Mouse (Mus musculus): ENCODE results near the gene Gale. TPM values are rescaled to one million over a fixed set of nuclear protein-coding genes. Genes with fewer than 3 reads are reported as not detected.
A peak's percentile ranks its signal among the peaks of the same experiment; 100 is the strongest.

Gale gene
- polyA plus RNA-seq, 1 experiment from 2014 or later, result 47.7 TPM

- Histone ChIP-seq H3K27me3 (ENCODE audit: control insufficient read depth, insufficient read depth, low read depth, low read length) (no peaks in the 10 kb centered on the region), H3K4me1 (ENCODE audit: control insufficient read depth, insufficient read depth, low read length) (peaks cover 16% of the 10 kb centered on the region), H3K9ac (ENCODE audit: low read depth, low read length) (peak overlapping the region; percentile 81), H3K36me3 (ENCODE audit: control insufficient read depth, insufficient read depth, low read length) (peaks cover 17% of the 10 kb centered on the region), H3K27ac (ENCODE audit: low read length) (peak overlapping the region; percentile 91), H3K9me3 (replicated peaks; ENCODE audit: control insufficient read depth, low read length, poor library complexity, severe bottlenecking) (no peaks in the 10 kb centered on the region), H3K4me3 (ENCODE audit: low read depth, low read length) (peak overlapping the region; percentile 66), H3K4me2 (ENCODE audit: low read length) (peak overlapping the region; percentile 91)
- ATAC-seq, result no peak; the same call in 1 of the 2 replicates
- WGBS, result 8% methylated on average over 15 of the region's 15 CpGs
These were observed 581 bp upstream of the Gale start for GRCm38 (mm10) chr4:135962946-135963345.

- peak overlapping the region; percentile 82 for H3K4me2 ChIP-seq (ENCODE audit: low read length)
- no peaks in the 10 kb centered on the region for H3K27me3 ChIP-seq (ENCODE audit: control insufficient read depth, insufficient read depth, low read depth, low read length)
- peak overlapping the region; percentile 66 for H3K4me3 ChIP-seq (ENCODE audit: low read depth, low read length)
- H3K9ac ChIP-seq (ENCODE audit: low read depth, low read length), result peak overlapping the region; percentile 81
- H3K4me1 ChIP-seq (ENCODE audit: control insufficient read depth, insufficient read depth, low read length), result peaks cover 16% of the 10 kb centered on the region
- peak overlapping the region; percentile 91 for H3K27ac ChIP-seq (ENCODE audit: low read length)
- WGBS, result 3% methylated on average over 12 of the region's 12 CpGs
- H3K9me3 ChIP-seq (replicated peaks; ENCODE audit: control insufficient read depth, low read length, poor library complexity, severe bottlenecking), result no peaks in the 10 kb centered on the region
- H3K36me3 ChIP-seq (ENCODE audit: control insufficient read depth, insufficient read depth, low read length), result peaks cover 29% of the 10 kb centered on the region
- ATAC-seq, result 0 out of 2 replicates have a peak, but pooled peaks have one; percentile 6
These were observed 899 bp downstream of the Gale start for GRCm38 (mm10) chr4:135964426-135964825.

- Histone ChIP-seq H3K4me3 (ENCODE audit: low read depth, low read length) (no peak overlapping the region), H3K27ac (ENCODE audit: low read length) (no peak overlapping the region), H3K4me1 (ENCODE audit: control insufficient read depth, insufficient read depth, low read length) (peaks cover 16% of the 10 kb centered on the region), H3K9ac (ENCODE audit: low read depth, low read length) (no peak overlapping the region), H3K36me3 (ENCODE audit: control insufficient read depth, insufficient read depth, low read length) (peaks cover 26% of the 10 kb centered on the region), H3K9me3 (replicated peaks; ENCODE audit: control insufficient read depth, low read length, poor library complexity, severe bottlenecking) (no peaks in the 10 kb centered on the region), H3K27me3 (ENCODE audit: control insufficient read depth, insufficient read depth, low read depth, low read length) (no peaks in the 10 kb centered on the region), H3K4me2 (ENCODE audit: low read length) (no peak overlapping the region; the same call in 1 of the 2 replicates)
- 87% methylated on average over 9 of the region's 9 CpGs for WGBS
- ATAC-seq, result no peak
These were observed 1.6 kb downstream of the Gale start for GRCm38 (mm10) chr4:135965113-135965512.

GRCm38 (mm10) chr4:135966283-135966682 lies 2.8 kb downstream of the Gale start:
- Histone ChIP-seq H3K27me3 (ENCODE audit: control insufficient read depth, insufficient read depth, low read depth, low read length) (no peaks in the 10 kb centered on the region), H3K4me1 (ENCODE audit: control insufficient read depth, insufficient read depth, low read length) (peaks cover 23% of the 10 kb centered on the region), H3K36me3 (ENCODE audit: control insufficient read depth, insufficient read depth, low read length) (peaks cover 25% of the 10 kb centered on the region), H3K27ac (ENCODE audit: low read length) (no peak overlapping the region), H3K9me3 (replicated peaks; ENCODE audit: control insufficient read depth, low read length, poor library complexity, severe bottlenecking) (no peaks in the 10 kb centered on the region), H3K9ac (ENCODE audit: low read depth, low read length) (no peak overlapping the region), H3K4me2 (ENCODE audit: low read length) (no peak overlapping the region), H3K4me3 (ENCODE audit: low read depth, low read length) (no peak overlapping the region)
- WGBS, result 94% methylated on average over 16 of the region's 16 CpGs
- no peak for ATAC-seq

- WGBS, result 89% methylated on average over 18 of the region's 18 CpGs
- Histone ChIP-seq H3K4me1 (ENCODE audit: control insufficient read depth, insufficient read depth, low read length) (peaks cover 29% of the 10 kb centered on the region), H3K27ac (ENCODE audit: low read length) (no peak overlapping the region), H3K27me3 (ENCODE audit: control insufficient read depth, insufficient read depth, low read depth, low read length) (no peaks in the 10 kb centered on the region), H3K9me3 (replicated peaks; ENCODE audit: control insufficient read depth, low read length, poor library complexity, severe bottlenecking) (no peaks in the 10 kb centered on the region), H3K36me3 (ENCODE audit: control insufficient read depth, insufficient read depth, low read length) (peaks cover 25% of the 10 kb centered on the region), H3K4me2 (ENCODE audit: low read length) (no peak overlapping the region), H3K4me3 (ENCODE audit: low read depth, low read length) (no peak overlapping the region), H3K9ac (ENCODE audit: low read depth, low read length) (no peak overlapping the region)
- no peak for ATAC-seq
These were observed 3.7 kb downstream of the Gale start for GRCm38 (mm10) chr4:135967086-135967760.

GRCm38 (mm10) chr4:135968271-135968869 lies 4.8 kb downstream of the Gale start:
- H3K36me3 ChIP-seq (ENCODE audit: control insufficient read depth, insufficient read depth, low read length), result peaks cover 25% of the 10 kb centered on the region
- no peak overlapping the region for H3K4me3 ChIP-seq (ENCODE audit: low read depth, low read length)
- H3K9ac ChIP-seq (ENCODE audit: low read depth, low read length), result no peak overlapping the region
- H3K9me3 ChIP-seq (replicated peaks; ENCODE audit: control insufficient read depth, low read length, poor library complexity, severe bottlenecking), result no peaks in the 10 kb centered on the region
- H3K27ac ChIP-seq (ENCODE audit: low read length), result no peak overlapping the region
- WGBS, result 72% methylated on average over 16 of the region's 19 CpGs
- no peak overlapping the region for H3K4me2 ChIP-seq (ENCODE audit: low read length)
- H3K4me1 ChIP-seq (ENCODE audit: control insufficient read depth, insufficient read depth, low read length), result peaks cover 23% of the 10 kb centered on the region
- no peaks in the 10 kb centered on the region for H3K27me3 ChIP-seq (ENCODE audit: control insufficient read depth, insufficient read depth, low read depth, low read length)
- no peak for ATAC-seq

GRCm38 (mm10) chr4:135969070-135969750 lies 5.7 kb downstream of the Gale start:
- Histone ChIP-seq H3K9me3 (replicated peaks; ENCODE audit: control insufficient read depth, low read length, poor library complexity, severe bottlenecking) (no peaks in the 10 kb centered on the region), H3K27me3 (ENCODE audit: control insufficient read depth, insufficient read depth, low read depth, low read length) (no peaks in the 10 kb centered on the region), H3K4me2 (ENCODE audit: low read length) (no peak overlapping the region), H3K36me3 (ENCODE audit: control insufficient read depth, insufficient read depth, low read length) (peaks cover 25% of the 10 kb centered on the region), H3K4me3 (ENCODE audit: low read depth, low read length) (no peak overlapping the region), H3K9ac (ENCODE audit: low read depth, low read length) (no peak overlapping the region), H3K4me1 (ENCODE audit: control insufficient read depth, insufficient read depth, low read length) (peaks cover 21% of the 10 kb centered on the region), H3K27ac (ENCODE audit: low read length) (no peak overlapping the region)
- 87% methylated on average over 13 of the region's 13 CpGs for WGBS
- no peak for ATAC-seq

- Histone ChIP-seq H3K4me1 (ENCODE audit: control insufficient read depth, insufficient read depth, low read length) (peaks cover 13% of the 10 kb centered on the region), H3K9ac (ENCODE audit: low read depth, low read length) (no peak overlapping the region), H3K4me2 (ENCODE audit: low read length) (no peak overlapping the region), H3K36me3 (ENCODE audit: control insufficient read depth, insufficient read depth, low read length) (peaks cover 27% of the 10 kb centered on the region), H3K27ac (ENCODE audit: low read length) (no peak overlapping the region), H3K27me3 (ENCODE audit: control insufficient read depth, insufficient read depth, low read depth, low read length) (no peaks in the 10 kb centered on the region), H3K4me3 (ENCODE audit: low read depth, low read length) (no peak overlapping the region), H3K9me3 (replicated peaks; ENCODE audit: control insufficient read depth, low read length, poor library complexity, severe bottlenecking) (no peaks in the 10 kb centered on the region)
- WGBS, result 92% methylated on average over 11 of the region's 11 CpGs
- ATAC-seq, result no peak
These were observed 7.1 kb downstream of the Gale start for GRCm38 (mm10) chr4:135970585-135970984.

All from midbrain, embryonic 16.5 days (tissue).